Mouse (Mus musculus) G1E (cell line): ENCODE data around the gene Apbb1ip. TPM values are rescaled to one million over a fixed set of nuclear protein-coding genes. Genes with fewer than 3 reads are reported as not detected.

Source experiments
- ATAC-seq: 2 replicates; pipeline ENCODE4 v1.8.0; 2016; ENCODE audit warnings: mild to moderate bottlenecking; ENCODE audit not compliant: insufficient number of reproducible peaks, poor library complexity, low FRiP score, severe bottlenecking; ENCODE audit errors: extremely low read depth
- DNase-seq: peaks from one replicate; pipeline ENCODE4 v3.0.0; 2012; ENCODE audit warnings: low spot score
- H3K27me3 ChIP-seq: 2 replicates; pipeline ENCODE4 v1.6.1; 2012; ENCODE audit warnings: mild to moderate bottlenecking, low read length, inconsistent platforms; ENCODE audit not compliant: insufficient read depth
- H3K36me3 ChIP-seq: replicated peaks from 2 replicates; pipeline ENCODE3; 2012; ENCODE audit warnings: mild to moderate bottlenecking, inconsistent platforms
- H3K4me1 ChIP-seq: 2 replicates; pipeline ENCODE4 v1.6.1; 2012; ENCODE audit warnings: low read depth, low read length, inconsistent platforms, mixed read lengths; ENCODE audit not compliant: insufficient read depth
- H3K4me3 ChIP-seq: 2 replicates; pipeline ENCODE4 v1.5.1; 2012; ENCODE audit warnings: low read depth, mild to moderate bottlenecking, inconsistent platforms, low read length, moderate library complexity, mixed read lengths
- H3K9me3 ChIP-seq: replicated peaks from 2 replicates; pipeline ENCODE4 v1.6.1; 2012; ENCODE audit warnings: inconsistent platforms
- CTCF ChIP-seq: IDR thresholded peaks from 2 replicates; pipeline ENCODE4 v1.5.1; 2012; ENCODE audit warnings: low read depth, low read length, inconsistent platforms, mixed read lengths
- GATA1 ChIP-seq: IDR thresholded peaks from 2 replicates; pipeline ENCODE4 v1.6.1; 2012; ENCODE audit warnings: borderline replicate concordance, low read length, inconsistent platforms, mixed read lengths
- GATA2 ChIP-seq: IDR thresholded peaks from 2 replicates; pipeline ENCODE4 v1.6.1; 2012; ENCODE audit warnings: low read depth, low read length, inconsistent platforms, borderline replicate concordance
- POLR2AphosphoS5 ChIP-seq: IDR thresholded peaks from 2 replicates; pipeline ENCODE4 v1.6.1; 2012; ENCODE audit warnings: low read depth, low read length, inconsistent platforms; ENCODE audit not compliant: insufficient replicate concordance
- TAL1 ChIP-seq: conservative IDR thresholded peaks from 2 replicates; pipeline ENCODE4 v1.6.1; 2012; ENCODE audit warnings: low read depth, low read length, inconsistent platforms, mixed read lengths
- polyA plus RNA-seq: library from polyadenylated mRNA; stranded (reverse); fragments of >175 nt; gene quantifications from 2 replicates; pipeline ENCODE4 v1.2.3, GENCODE M21; 2012
- total RNA-seq, 2 experiments: library from RNA; stranded (forward) in 1 of 2; stranded (reverse) in 1 of 2; fragments of 200-1000 nt in 1 of 2; fragments of >200 nt in 1 of 2; fragmentation: Nextera tagmentation in 1 of 2; gene quantifications; 2 replicates each; pipeline ENCODE4 v1.2.3; 2014 to 2017

Apbb1ip gene
- 87.0 and 108 TPM in 2 replicates for total RNA-seq (2014; fragmentation: Nextera tagmentation)
- 11.4 and 13.6 TPM in 2 replicates for total RNA-seq (2017)
- 78.2 and 83.9 TPM in 2 replicates for polyA plus RNA-seq

- H3K4me3 ChIP-seq, result peak within 1 kb of the TSS; percentile 86
- peaks cover 7% of the 10 kb centered on the region for H3K36me3 ChIP-seq
- DNase-seq, result peak; percentile 51
- no peaks in the 10 kb centered on the region for H3K27me3 ChIP-seq
- TF ChIP-seq GATA2 (no peak), TAL1 (no peak)
- no peaks in the 10 kb centered on the region for H3K9me3 ChIP-seq
- peak; percentile 24; the same call in 1 of the 2 replicates for ATAC-seq
- H3K4me1 ChIP-seq, result peaks cover 50% of the 10 kb centered on the region
Observed at GRCm38 (mm10) chr2:22773549-22774180, at the start of gene Apbb1ip. Gene Apbb1ip (plus strand): TSS chr2:22774094.

DNA sequence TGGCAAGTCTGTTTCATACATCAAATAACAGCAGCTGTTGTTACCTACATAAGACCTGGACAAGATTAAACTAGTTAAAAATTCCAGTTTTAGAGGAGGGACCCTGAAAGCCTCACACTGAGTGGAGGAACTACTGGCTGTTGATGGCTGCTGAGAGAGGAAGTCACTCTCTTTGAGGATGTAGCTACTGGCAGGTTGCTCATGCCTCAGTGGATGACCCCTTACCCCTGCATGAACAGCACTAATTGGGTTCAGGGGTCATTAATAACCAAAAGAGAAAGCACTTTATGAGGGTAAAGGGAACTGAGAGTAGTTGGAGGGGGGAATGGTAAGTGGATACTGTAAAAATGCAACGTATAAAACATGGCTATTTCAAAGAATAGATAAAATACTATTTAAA lies 46.8 kb upstream of the Apbb1ip start:
- Histone ChIP-seq H3K36me3 (no peaks in the 10 kb centered on the region), H3K9me3 (no peaks in the 10 kb centered on the region), H3K4me3 (no peak overlapping the region), H3K4me1 (no peaks in the 10 kb centered on the region), H3K27me3 (peaks cover 7% of the 10 kb centered on the region; the same call in 1 of the 2 replicates)
- no peak for TF ChIP-seq TAL1
- no peak for TF ChIP-seq GATA1
- no peak for TF ChIP-seq POLR2AphosphoS5
- TF ChIP-seq CTCF, result no peak
- TF ChIP-seq GATA2, result no peak
- DNase-seq, result no peak
- no peak for ATAC-seq

DNA sequence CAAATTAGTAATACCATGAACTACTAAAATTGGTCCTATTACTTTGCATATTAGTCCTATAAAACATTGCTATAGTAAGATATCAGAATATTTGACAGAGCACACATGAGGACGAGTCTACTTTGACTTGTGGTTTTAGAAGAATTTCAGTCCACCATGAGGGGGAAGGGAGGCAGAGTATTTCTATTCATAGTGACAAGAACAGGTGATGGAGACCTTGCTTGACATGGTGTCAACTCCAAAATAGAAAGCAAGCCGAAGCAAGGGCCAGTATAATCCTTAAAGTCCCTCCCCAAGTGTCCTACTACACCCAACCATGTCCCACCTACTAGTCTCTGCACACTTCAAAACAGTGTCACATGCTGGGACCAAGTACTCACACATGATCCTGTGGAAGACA lies 37.8 kb upstream of the Apbb1ip start:
- DNase-seq (no peak), ATAC-seq (no peak)
- Histone ChIP-seq H3K4me3 (no peak overlapping the region), H3K36me3 (no peaks in the 10 kb centered on the region), H3K27me3 (peaks cover 3% of the 10 kb centered on the region), H3K4me1 (peaks cover 2% of the 10 kb centered on the region; the same call in 1 of the 2 replicates), H3K9me3 (peaks cover 3% of the 10 kb centered on the region; the same call in 1 of the 2 replicates)
- TF ChIP-seq POLR2AphosphoS5, result no peak
- TF ChIP-seq GATA2, result no peak
- no peak for TF ChIP-seq TAL1
- no peak for TF ChIP-seq CTCF
- no peak for TF ChIP-seq GATA1

DNA sequence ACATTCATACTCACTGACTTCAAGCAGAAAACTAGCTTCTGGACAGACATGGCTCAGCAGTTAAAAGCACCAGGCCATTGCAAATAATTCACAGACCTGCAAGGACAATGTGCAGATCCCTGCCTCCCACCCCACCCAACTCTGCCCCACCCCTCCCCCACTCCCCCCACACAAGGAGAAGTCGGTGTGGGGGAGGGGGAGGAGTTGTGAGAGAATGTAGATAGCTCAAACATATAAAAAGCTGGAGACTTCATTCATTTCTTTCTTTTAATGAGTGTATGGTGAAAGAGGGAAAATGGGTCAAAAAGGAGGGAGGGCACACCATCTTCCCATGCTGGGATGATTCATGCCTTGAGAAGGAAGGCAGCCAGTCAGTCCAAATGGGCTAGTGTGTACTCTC lies 34.5 kb upstream of the Apbb1ip start:
- Histone ChIP-seq H3K9me3 (peaks cover 3% of the 10 kb centered on the region; the same call in 1 of the 2 replicates), H3K4me1 (peaks cover 6% of the 10 kb centered on the region), H3K4me3 (no peak overlapping the region), H3K36me3 (no peaks in the 10 kb centered on the region), H3K27me3 (peaks cover 5% of the 10 kb centered on the region)
- DNase-seq (peak; percentile 73), ATAC-seq (no peak)
- TF ChIP-seq GATA1 (no peak), TAL1 (no peak), CTCF (no peak), POLR2AphosphoS5 (no peak), GATA2 (no peak)

- peaks cover 6% of the 10 kb centered on the region for H3K4me1 ChIP-seq
- no peak for ATAC-seq
- H3K36me3 ChIP-seq, result no peaks in the 10 kb centered on the region
- H3K4me3 ChIP-seq, result no peak overlapping the region
- no peak for DNase-seq
- peaks cover 3% of the 10 kb centered on the region; the same call in 1 of the 2 replicates for H3K9me3 ChIP-seq
- TF ChIP-seq TAL1 (no peak), GATA2 (no peak), POLR2AphosphoS5 (no peak), GATA1 (no peak), CTCF (no peak)
- H3K27me3 ChIP-seq, result peaks cover 5% of the 10 kb centered on the region
Observed at GRCm38 (mm10) chr2:22740441-22740840, 33.5 kb upstream of the Apbb1ip start.

DNA sequence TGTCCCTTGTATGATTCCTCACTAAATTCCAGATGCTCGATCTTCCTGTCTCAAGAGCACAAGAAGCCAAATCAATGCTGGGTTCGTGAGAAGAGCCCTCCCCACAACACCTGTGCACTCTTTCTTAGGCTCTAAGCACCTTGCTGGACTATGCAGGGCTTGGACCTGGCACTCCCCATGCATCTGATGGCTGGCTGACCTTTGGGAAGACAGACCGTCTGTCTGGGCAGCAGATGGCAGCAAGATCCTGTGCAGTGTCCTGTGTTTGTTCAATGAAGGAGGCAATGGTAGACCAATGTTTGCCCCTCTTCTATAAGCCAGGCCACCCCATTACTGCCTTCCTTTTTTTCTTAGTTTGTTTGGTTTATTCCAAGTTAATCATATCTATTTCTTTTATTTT lies 32.7 kb upstream of the Apbb1ip start:
- no peaks in the 10 kb centered on the region for H3K36me3 ChIP-seq
- H3K9me3 ChIP-seq, result peaks cover 3% of the 10 kb centered on the region; the same call in 1 of the 2 replicates
- ATAC-seq (no peak), DNase-seq (no peak)
- peaks cover 5% of the 10 kb centered on the region for H3K27me3 ChIP-seq
- no peak for TF ChIP-seq POLR2AphosphoS5
- no peak for TF ChIP-seq GATA2
- TF ChIP-seq TAL1, result no peak
- no peak for TF ChIP-seq GATA1
- no peak for TF ChIP-seq CTCF
- no peak overlapping the region for H3K4me3 ChIP-seq
- H3K4me1 ChIP-seq, result peaks cover 13% of the 10 kb centered on the region
